Mouse (Mus musculus): ENCODE results near the gene Gjd2. TPM values are rescaled to one million over a fixed set of nuclear protein-coding genes. Genes with fewer than 3 reads are reported as not detected.

Gene Gjd2
- total and polyA plus RNA-seq, 2 experiments from 2014 or later, result 11.1 to 73.3 TPM

DNA sequence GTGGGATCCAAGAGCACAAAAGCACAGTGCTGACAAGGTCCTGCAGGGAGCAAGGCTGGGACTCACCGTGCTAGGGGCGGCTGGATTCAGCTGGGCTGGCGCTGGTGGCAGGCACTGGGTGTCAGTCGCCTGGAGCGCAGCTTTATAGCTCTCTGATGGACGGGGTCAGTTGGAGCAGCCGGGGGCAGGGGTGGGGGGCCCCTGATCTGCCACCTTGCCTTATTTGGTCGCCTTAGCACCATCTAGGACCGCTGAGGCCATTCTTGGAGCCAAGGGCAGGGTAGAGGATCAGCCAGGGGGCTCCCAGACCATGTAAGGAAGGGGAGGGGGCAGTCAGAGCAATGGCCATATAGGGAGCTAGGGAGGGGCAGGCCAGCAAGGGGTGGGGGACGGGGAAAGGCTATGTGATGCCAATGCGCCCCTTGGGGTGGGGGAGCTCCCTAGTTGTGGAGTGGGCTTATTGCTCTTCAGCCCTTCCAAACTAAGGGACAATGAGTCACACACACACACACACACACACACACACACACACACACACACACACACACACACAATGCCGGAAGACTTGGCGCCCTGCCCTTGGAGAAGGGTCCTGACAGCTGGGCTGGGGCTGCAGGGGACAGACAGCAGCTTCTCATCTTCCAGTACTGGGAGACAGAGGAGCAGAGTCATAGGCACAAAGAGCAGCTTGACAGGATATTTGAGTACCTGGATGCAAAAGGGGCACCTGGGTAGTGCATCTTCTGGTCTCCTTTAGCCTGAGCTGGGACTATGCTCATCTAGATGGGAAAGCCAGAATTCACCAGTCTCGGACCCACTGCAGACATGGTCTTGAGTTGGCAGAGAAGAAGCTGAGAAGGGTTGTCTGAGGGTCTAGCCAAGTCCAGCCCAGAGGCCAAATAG, 39.5 kb upstream of the Gjd2 start, which contains the start of gene Actc1:
TSS of gene Actc1 (minus strand) at position 853 of the 903 bp plus-strand sequence.
- Histone ChIP-seq H3K9ac (replicated peaks; ENCODE audit: low read length, poor library complexity, severe bottlenecking) (no peak within 1 kb of the TSS), H3K36me3 (ENCODE audit: insufficient read depth, low read length) (no peaks in the 10 kb centered on the region), H3K4me1 (ENCODE audit: insufficient read depth, low read length) (no peaks in the 10 kb centered on the region; the same call in 1 of the 2 replicates), H3K9me3 (ENCODE audit: low read length) (no peaks in the 10 kb centered on the region), H3K4me3 (ENCODE audit: low read depth, low read length) (no peak within 1 kb of the TSS), H3K27me3 (ENCODE audit: insufficient read depth, low read length) (no peaks in the 10 kb centered on the region), H3K4me2 (ENCODE audit: low read depth, low read length, poor library complexity, severe bottlenecking) (no peak within 1 kb of the TSS), H3K27ac (ENCODE audit: low read depth, low read length) (no peak within 1 kb of the TSS)
- WGBS, result 54% methylated on average over 13 of the region's 14 CpGs
- TF ChIP-seq CTCF (IDR thresholded peaks at IDR 0.05), result no peak
- DNase-seq (ENCODE audit: low spot score), result peak; percentile 47
- peak; percentile 58; the same call in 1 of the 2 replicates for ATAC-seq (ENCODE audit: low FRiP score)

DNA sequence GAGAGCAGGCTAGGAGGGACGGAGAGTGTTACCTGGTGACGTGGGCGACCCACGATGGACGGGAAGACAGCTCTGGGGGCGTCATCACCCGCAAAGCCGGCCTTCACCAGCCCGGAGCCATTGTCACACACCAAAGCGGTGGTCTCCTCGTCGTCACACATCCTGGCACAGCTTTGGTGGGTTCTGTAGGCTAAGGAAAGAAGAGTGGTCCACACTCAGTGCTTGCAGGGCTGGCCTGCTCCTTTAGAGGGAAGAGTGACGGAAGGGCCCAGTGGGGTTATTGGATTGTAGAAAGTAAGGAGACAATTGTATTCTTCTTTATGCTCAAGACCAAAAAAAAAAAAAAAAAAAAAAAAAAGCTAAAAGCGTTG, 38.4 kb upstream of the Gjd2 start:
- H3K9me3 ChIP-seq (ENCODE audit: low read length), result no peaks in the 10 kb centered on the region
- H3K27ac ChIP-seq (ENCODE audit: low read depth, low read length), result no peak overlapping the region
- H3K4me2 ChIP-seq (ENCODE audit: low read depth, low read length, poor library complexity, severe bottlenecking), result no peak overlapping the region
- H3K27me3 ChIP-seq (ENCODE audit: insufficient read depth, low read length), result no peaks in the 10 kb centered on the region
- no peak for TF ChIP-seq CTCF (IDR thresholded peaks at IDR 0.05)
- no peak overlapping the region for H3K4me3 ChIP-seq (ENCODE audit: low read depth, low read length)
- H3K9ac ChIP-seq (replicated peaks; ENCODE audit: low read length, poor library complexity, severe bottlenecking), result no peak overlapping the region
- H3K36me3 ChIP-seq (ENCODE audit: insufficient read depth, low read length), result no peaks in the 10 kb centered on the region
- no peak for DNase-seq (ENCODE audit: low spot score)
- no peaks in the 10 kb centered on the region for H3K4me1 ChIP-seq (ENCODE audit: insufficient read depth, low read length)
- WGBS, result 96% methylated on average over 14 of the region's 14 CpGs
- no peak for ATAC-seq (ENCODE audit: low FRiP score)

DNA sequence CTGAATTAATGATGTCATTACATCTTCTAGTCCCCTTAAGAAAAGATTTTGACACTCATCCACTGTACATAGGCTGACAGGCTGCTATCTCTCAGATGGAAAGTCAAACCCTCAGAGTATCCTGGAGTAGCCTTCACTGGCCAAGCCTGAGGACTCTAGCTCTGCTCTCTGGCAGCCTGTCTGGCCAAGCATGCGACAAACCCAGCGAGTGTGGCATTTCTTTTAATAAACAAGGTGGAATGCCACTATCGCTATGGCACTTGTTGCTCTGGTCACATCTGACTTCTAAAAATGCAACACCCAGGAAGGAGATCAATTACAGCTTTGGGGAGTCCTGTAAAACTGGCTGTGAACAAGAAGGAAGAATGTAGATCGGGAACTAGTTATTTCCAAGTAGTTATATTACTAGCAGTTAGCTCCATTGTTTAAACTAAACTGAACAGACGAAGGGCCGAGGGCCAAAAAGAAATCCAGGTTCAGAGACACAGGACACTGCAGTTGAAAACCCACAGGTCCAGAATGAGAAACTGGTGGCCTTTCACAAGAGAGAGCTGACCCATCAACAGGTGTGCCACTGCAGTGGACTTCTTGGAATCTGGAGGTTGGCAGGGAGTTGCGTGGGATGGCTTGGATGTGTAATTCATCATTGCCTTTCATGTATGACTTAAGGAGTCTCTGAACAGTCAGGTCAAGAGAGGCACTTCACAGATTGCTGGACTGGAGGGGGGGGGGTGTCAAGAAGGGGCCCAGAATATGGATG, 37.9 kb upstream of the Gjd2 start:
- TF ChIP-seq CTCF (IDR thresholded peaks at IDR 0.05), result no peak

DNA sequence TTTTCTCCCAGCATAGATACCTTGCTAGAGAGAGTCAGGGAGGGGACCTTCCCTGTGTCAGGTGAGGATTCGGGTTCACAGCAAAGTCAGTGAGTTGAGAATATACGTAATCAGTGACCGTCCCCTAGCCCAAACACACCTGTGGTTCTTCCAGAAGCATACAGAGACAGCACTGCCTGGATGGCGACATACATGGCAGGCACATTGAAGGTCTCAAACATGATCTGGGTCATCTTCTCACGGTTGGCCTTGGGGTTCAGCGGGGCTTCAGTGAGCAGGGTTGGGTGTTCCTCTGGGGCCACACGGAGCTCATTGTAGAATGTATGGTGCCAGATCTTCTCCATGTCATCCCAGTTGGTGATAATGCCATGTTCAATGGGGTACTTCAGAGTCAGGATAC, 36.7 kb upstream of the Gjd2 start:
- TF ChIP-seq CTCF (IDR thresholded peaks at IDR 0.05), result no peak
- Histone ChIP-seq H3K9me3 (ENCODE audit: low read length) (no peaks in the 10 kb centered on the region), H3K9ac (replicated peaks; ENCODE audit: low read length, poor library complexity, severe bottlenecking) (no peak overlapping the region), H3K27ac (ENCODE audit: low read depth, low read length) (no peak overlapping the region), H3K4me2 (ENCODE audit: low read depth, low read length, poor library complexity, severe bottlenecking) (no peak overlapping the region), H3K4me3 (ENCODE audit: low read depth, low read length) (no peak overlapping the region), H3K36me3 (ENCODE audit: insufficient read depth, low read length) (no peaks in the 10 kb centered on the region), H3K4me1 (ENCODE audit: insufficient read depth, low read length) (no peaks in the 10 kb centered on the region), H3K27me3 (ENCODE audit: insufficient read depth, low read length) (no peaks in the 10 kb centered on the region)
- ATAC-seq (ENCODE audit: low FRiP score), result no peak
- no peak for DNase-seq (ENCODE audit: low spot score)
- 95% methylated on average over 7 of the region's 7 CpGs for WGBS

More for the DNA sequence above, 37.9 kb upstream of the Gjd2 start:
- Histone ChIP-seq H3K4me2 (ENCODE audit: low read depth, low read length, poor library complexity, severe bottlenecking) (no peak overlapping the region), H3K9me3 (ENCODE audit: low read length) (no peaks in the 10 kb centered on the region), H3K27ac (ENCODE audit: low read depth, low read length) (no peak overlapping the region), H3K9ac (replicated peaks; ENCODE audit: low read length, poor library complexity, severe bottlenecking) (no peak overlapping the region), H3K4me1 (ENCODE audit: insufficient read depth, low read length) (no peaks in the 10 kb centered on the region), H3K36me3 (ENCODE audit: insufficient read depth, low read length) (no peaks in the 10 kb centered on the region), H3K27me3 (ENCODE audit: insufficient read depth, low read length) (no peaks in the 10 kb centered on the region), H3K4me3 (ENCODE audit: low read depth, low read length) (no peak overlapping the region)
- DNase-seq (ENCODE audit: low spot score) (no peak), ATAC-seq (ENCODE audit: low FRiP score) (no peak)
- WGBS, result 90% methylated on average over 7 of the region's 7 CpGs

DNA sequence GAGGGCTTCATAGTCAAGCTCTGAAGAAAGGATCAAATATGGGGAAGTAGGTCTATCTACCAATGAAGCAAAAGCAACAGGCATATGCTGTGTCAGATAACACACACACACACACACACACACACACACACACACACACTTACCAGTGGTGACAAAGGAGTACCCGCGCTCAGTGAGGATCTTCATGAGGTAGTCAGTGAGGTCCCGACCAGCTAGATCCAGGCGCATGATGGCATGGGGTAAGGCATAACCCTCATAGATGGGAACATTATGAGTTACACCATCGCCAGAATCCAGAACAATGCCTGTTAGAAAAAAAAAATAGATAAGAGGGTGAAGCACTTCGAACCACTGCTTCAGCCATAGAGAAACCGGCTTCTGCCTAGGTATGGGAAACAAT, 36.0 kb upstream of the Gjd2 start:
- DNase-seq (ENCODE audit: low spot score) (no peak), ATAC-seq (ENCODE audit: low FRiP score) (no peak)
- H3K27ac ChIP-seq (ENCODE audit: low read depth, low read length), result no peak overlapping the region
- H3K9me3 ChIP-seq (ENCODE audit: low read length), result no peaks in the 10 kb centered on the region
- WGBS, result 94% methylated on average over 7 of the region's 7 CpGs
- H3K27me3 ChIP-seq (ENCODE audit: insufficient read depth, low read length), result no peaks in the 10 kb centered on the region
- TF ChIP-seq CTCF (IDR thresholded peaks at IDR 0.05), result no peak
- no peak overlapping the region for H3K9ac ChIP-seq (replicated peaks; ENCODE audit: low read length, poor library complexity, severe bottlenecking)
- no peak overlapping the region for H3K4me2 ChIP-seq (ENCODE audit: low read depth, low read length, poor library complexity, severe bottlenecking)
- H3K36me3 ChIP-seq (ENCODE audit: insufficient read depth, low read length), result no peaks in the 10 kb centered on the region
- H3K4me1 ChIP-seq (ENCODE audit: insufficient read depth, low read length), result no peaks in the 10 kb centered on the region
- no peak overlapping the region for H3K4me3 ChIP-seq (ENCODE audit: low read depth, low read length)

Data from midbrain, postnatal 0 days (tissue).